Mouse (Mus musculus) hindbrain, embryonic 11.5 days (tissue): ENCODE measurements around the gene Ptrhd1. TPM values are rescaled to one million over a fixed set of nuclear protein-coding genes. Genes with fewer than 3 reads are reported as not detected.

Experiments
- ATAC-seq: fragments of 200-750 bp; cut with Nextera tagmentation; 2 replicates; pipeline ENCODE4 v1.8.0; 2017; ENCODE audit warnings: mild to moderate bottlenecking, moderate TSS enrichment, moderate library complexity; ENCODE audit not compliant: low FRiP score
- DNase-seq: peaks from one replicate; pipeline ENCODE4 v3.0.0-alpha.2; 2015; ENCODE audit warnings: low spot score
- H3K27ac ChIP-seq: fragments of 300-500 bp; sonication (generic); 2 replicates; pipeline ENCODE4 v1.5.1; 2014; ENCODE audit warnings: mild to moderate bottlenecking, low read depth, low read length
- H3K27me3 ChIP-seq: fragments of 300-500 bp; sonication (generic); 2 replicates; pipeline ENCODE4 v1.6.1; 2014; ENCODE audit warnings: mild to moderate bottlenecking, low read length, moderate library complexity, mixed read lengths; ENCODE audit not compliant: control insufficient read depth, insufficient read depth
- H3K36me3 ChIP-seq: fragments of 300-500 bp; sonication (generic); 2 replicates; pipeline ENCODE4 v1.6.1; 2014; ENCODE audit warnings: mild to moderate bottlenecking, low read length, moderate library complexity, mixed read lengths; ENCODE audit not compliant: control insufficient read depth, insufficient read depth
- H3K4me1 ChIP-seq: fragments of 300-500 bp; sonication (generic); replicated peaks from 2 replicates; pipeline ENCODE4 v1.6.1; 2014; ENCODE audit warnings: low read length, mixed read lengths; ENCODE audit not compliant: control insufficient read depth, insufficient read depth
- H3K4me2 ChIP-seq: fragments of 300-500 bp; sonication (generic); replicated peaks from 2 replicates; pipeline ENCODE4 v1.6.1; 2014; ENCODE audit warnings: mild to moderate bottlenecking, low read depth, low read length
- H3K4me3 ChIP-seq: fragments of 300-500 bp; sonication (generic); 2 replicates; pipeline ENCODE4 v1.5.1; 2014; ENCODE audit warnings: low read depth, low read length
- H3K9ac ChIP-seq: fragments of 300-500 bp; sonication (generic); 2 replicates; pipeline ENCODE4 v1.6.1; 2014; ENCODE audit warnings: low read depth, low read length
- H3K9me3 ChIP-seq: fragments of 300-500 bp; sonication (generic); 2 replicates; pipeline ENCODE4 v1.6.1; 2016; ENCODE audit warnings: low read length; ENCODE audit not compliant: control insufficient read depth
- WGBS: fragments of 180-500 bp; shearing (Covaris S2); extraction: QIAGEN DNeasy Blood & Tissue Kit; methylation state at CpG from one replicate; pipeline ENCODE4 v1.1.7; 2014; 5-methylcytosine and 5-hydroxymethylcytosine counted together
- polyA plus RNA-seq: library from polyadenylated mRNA; unstranded; fragments of >200 nt; fragmentation: Nextera tagmentation; extraction: Ambion mirVana; gene quantifications from 2 replicates; pipeline ENCODE4 v1.2.1, GENCODE M21; 2014

Gene Ptrhd1
- polyA plus RNA-seq, 1 experiment from 2014 or later = 5.5 TPM

DNA sequence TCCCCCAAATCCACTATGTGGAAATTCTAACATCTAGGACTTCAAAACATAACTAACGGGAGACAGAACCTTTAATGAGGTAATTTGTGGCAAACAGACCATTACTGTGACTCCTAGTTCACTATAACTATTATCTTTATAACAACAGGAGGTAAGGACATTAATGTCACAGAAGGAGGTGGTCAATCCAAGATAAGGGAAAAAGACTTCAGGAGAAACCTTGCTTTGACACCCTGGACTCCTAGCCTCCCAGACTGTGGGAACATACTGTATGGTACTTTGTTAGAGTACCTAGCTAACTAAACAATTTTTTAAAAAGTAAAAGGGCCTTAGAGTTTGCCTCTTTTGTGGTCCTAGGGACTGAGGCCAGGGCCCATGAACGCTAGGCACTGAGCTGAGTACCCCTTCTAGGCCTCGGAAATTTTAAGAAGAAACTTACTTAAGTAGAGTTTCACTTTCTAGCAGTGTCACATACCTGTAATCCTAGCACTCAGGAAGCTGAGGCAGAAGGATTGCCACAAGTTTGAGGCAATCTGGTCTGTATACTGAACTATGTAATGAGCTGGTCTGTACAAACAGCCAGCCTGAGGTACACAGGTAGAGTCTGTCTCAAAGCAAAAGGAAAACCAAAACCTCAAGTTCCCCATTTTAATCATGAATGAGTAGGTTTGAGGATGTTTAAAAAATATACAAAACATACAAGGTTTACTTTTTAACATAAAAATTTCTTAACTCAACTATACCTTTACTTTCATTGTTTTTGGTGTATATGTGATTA lies 45.3 kb downstream of the Ptrhd1 start:
- 0 out of 2 replicates have a peak, but pooled peaks cover 2% of the 10 kb centered on the region for H3K36me3 ChIP-seq
- H3K4me2 ChIP-seq = no peak overlapping the region
- H3K9ac ChIP-seq = no peak overlapping the region
- no peaks in the 10 kb centered on the region for H3K27me3 ChIP-seq
- no peak overlapping the region for H3K27ac ChIP-seq
- no peak for DNase-seq
- H3K4me3 ChIP-seq = no peak overlapping the region
- no peaks in the 10 kb centered on the region for H3K4me1 ChIP-seq
- no peaks in the 10 kb centered on the region for H3K9me3 ChIP-seq
- no peak for ATAC-seq
- WGBS = 89% methylated on average over 3 of the region's 3 CpGs

DNA sequence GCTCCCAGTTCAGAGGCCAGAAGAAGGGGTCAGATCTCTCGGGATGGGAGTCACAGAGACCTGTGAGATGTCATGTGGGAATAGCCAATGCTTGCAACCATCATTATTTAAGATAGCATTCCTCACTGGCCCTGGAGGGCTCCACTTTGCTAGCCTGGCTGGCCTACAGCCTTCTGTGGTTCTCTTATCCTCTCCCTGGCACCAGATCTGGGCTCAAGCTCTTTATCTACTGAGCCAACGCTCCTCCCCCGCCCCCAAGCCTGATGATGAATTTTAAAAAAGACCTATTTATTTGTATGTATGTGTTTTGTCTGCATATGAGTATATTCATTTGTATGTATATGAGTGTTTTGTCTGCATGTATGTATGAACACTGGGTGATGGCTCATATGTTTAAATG lies 46.1 kb downstream of the Ptrhd1 start:
- Histone ChIP-seq H3K9me3 (no peaks in the 10 kb centered on the region), H3K4me2 (no peak overlapping the region), H3K27ac (no peak overlapping the region), H3K36me3 (0 out of 2 replicates have a peak, but pooled peaks cover 2% of the 10 kb centered on the region), H3K27me3 (no peaks in the 10 kb centered on the region), H3K4me1 (no peaks in the 10 kb centered on the region), H3K9ac (no peak overlapping the region), H3K4me3 (no peak overlapping the region)
- ATAC-seq = no peak
- 92% methylated on average over 3 of the region's 3 CpGs for WGBS
- no peak for DNase-seq

DNA sequence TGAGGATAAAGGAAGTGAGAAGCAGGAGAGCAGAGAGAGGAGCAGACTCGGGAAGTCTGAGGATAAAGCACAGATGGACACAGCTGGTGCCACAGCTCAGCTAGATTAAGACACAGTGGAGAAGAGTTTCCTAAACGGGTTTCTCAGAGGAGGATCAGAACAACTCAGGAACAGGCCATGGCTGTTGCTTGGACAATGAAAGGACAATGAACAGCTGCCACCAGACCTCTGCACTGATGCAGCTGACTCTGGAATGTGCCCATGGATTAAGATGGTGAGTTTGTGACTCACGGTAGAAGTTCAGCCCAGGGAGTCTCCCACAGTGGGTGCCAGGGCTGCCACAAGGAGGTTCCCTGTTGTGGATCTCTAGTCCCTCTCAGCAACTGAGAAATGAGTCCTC lies 51.4 kb downstream of the Ptrhd1 start:
- Histone ChIP-seq H3K9ac (no peak overlapping the region), H3K27me3 (no peaks in the 10 kb centered on the region), H3K36me3 (no peaks in the 10 kb centered on the region), H3K4me2 (no peak overlapping the region), H3K9me3 (no peaks in the 10 kb centered on the region), H3K27ac (no peak overlapping the region), H3K4me1 (no peaks in the 10 kb centered on the region), H3K4me3 (no peak overlapping the region)
- no peak for DNase-seq
- 44% methylated on average over 3 of the region's 3 CpGs for WGBS
- no peak for ATAC-seq

Other genes starting within 250 kb of the Ptrhd1 start
- gene Efr3b, start 195.1 kb upstream of the Ptrhd1 start, polyA plus RNA-seq = 11.2 and 14.5 TPM in 2 replicates
- gene Dnajc27, start 151.4 kb upstream of the Ptrhd1 start, polyA plus RNA-seq = 8.6 and 9.8 TPM in 2 replicates
- gene Adcy3, start 100.9 kb upstream of the Ptrhd1 start, polyA plus RNA-seq = 2.9 and 3.0 TPM in 2 replicates
- 17.2 and 20.7 TPM in 2 replicates for gene Cenpo, start 267 bp downstream of the Ptrhd1 start, polyA plus RNA-seq
- 7.2 and 7.7 TPM in 2 replicates for gene Ncoa1, start 243.2 kb downstream of the Ptrhd1 start, polyA plus RNA-seq